Mouse (Mus musculus) MN1 (cell line): ENCODE results near the gene Tbc1d14.

Experiments
- DNase-seq: peaks from one replicate; pipeline ENCODE4 v3.0.0-alpha.2; 2016; ENCODE audit warnings: low spot score

Tbc1d14 gene

DNA sequence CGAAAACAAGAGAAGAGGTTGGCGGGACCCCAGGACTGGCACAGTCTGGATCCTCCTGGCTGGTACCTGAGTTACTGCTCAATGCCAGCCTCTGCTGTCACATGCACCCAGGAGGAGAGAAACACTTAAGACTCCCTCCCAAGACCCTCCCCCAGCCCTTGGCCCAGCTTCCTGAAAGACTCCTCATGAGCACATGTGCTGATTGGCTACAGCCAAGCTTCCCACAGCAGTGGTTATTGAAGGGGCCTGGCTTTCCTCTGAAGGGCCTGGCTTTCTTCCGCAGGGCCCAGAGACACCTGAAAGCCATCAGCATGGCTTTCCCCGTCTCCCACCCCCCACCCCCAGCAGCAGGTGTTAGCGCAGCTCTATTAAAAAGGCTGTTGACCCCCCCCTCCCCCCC, at the start of gene Tbc1d14:
Tbc1d14 (minus strand) TSS at position 101 of the 400 bp plus-strand sequence.
- DNase-seq = no peak

DNA sequence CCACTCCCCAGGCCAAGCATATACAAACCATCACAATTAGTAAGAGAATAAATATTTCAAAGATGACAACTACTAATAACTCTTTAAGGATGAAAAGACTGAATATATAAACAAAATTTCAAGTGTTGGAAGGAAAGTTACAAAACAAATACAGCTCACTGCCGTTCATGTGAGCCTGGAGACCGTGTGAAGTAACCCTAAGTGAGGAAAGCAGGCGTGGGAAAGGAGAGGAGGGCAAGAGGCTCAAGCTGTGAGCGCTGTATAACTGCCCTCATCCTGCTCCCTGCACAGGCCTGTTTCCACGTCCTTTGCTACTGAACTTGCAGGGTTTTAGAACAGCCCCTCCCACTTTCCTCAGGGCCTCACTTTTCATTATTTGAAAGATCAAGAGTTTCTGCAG, 32.5 kb upstream of the Tbc1d14 start:
- no peak for DNase-seq

DNA sequence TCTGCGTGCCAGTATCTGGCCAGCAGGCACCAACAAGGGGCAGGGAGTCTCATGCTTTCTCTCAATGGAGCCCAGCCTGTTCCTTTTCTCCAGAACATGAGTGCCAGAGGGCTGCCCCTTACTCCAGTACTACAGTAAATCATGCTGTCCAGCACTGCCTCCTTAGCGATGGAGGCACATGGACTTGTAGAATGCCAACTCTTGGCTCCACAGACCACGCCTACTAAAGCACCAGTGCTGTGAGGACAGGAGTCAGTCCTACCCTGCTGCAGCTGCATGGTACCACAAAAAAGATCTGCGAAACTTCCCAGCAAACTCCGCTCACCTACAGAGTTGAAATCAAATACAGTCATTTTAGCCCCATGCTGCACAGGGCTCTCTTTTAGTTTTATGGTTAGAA, 30.6 kb upstream of the Tbc1d14 start:
- DNase-seq = no peak

DNA sequence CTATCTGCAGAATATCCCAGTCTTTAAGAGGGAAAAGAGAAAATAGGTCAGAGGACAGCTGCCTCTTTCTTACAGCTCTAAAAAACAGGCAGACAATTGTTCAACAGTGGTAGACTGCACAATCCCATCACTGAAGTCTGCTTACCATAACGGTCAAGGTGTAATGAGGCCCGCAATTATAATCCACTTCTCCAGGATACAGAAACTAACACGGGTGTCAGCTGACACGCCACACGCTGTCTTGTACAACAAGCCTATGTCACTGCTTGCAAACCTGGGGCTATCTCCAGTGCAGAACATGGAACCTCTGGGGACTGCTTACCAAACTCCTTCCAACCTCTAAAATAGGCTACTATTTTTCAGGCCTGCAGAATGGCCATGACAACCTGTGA, 28.0 kb upstream of the Tbc1d14 start:
- no peak for DNase-seq

DNA sequence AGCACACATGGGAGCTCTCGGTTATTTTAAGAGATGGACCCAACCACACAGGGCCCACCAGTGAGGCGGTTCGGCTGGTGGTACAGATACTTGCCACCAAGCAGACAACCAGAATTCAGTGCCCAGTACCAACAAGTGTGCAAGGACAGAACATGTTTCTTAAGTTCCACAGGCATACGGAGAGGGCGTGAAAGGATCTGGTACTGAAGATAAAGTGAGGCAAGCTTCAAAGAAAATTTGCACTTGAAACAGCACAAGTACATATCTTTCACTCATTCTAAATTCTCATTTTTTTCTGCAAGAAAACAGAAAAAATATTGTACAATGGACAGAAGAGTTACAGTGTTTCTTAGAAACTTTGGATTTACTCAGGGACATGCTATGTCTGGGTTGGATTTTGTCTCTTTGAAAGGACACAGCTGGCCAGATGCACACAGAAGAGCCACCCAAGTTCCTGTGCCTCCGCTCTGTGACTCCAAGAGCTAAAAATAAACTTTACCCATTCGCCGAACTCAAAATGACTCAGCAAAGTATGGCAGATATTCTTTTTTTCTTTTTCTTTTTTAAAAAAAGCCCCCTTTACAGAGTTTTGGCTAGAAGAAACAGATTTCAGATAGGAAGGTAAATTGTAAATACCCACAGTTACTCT, 27.5 kb upstream of the Tbc1d14 start:
- no peak for DNase-seq

DNA sequence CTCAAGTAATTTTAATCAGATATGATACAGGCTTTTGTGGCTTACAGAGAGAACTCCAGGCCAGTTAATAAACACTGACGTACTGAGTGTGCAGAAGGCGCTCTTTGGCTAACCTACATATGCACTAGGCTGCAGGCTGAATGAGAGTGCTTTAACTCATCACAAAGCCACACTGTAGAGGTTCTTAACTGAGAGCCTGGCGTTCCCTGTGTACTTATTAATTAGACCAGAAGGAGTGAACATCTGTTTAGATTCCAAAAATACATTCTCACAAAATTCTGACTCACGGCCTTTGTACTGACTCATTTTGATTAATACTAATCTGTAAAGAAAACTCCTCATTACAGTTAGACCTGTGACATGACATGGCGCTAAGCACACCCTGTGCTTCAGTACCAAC, 25.8 kb upstream of the Tbc1d14 start:
- no peak for DNase-seq

DNA sequence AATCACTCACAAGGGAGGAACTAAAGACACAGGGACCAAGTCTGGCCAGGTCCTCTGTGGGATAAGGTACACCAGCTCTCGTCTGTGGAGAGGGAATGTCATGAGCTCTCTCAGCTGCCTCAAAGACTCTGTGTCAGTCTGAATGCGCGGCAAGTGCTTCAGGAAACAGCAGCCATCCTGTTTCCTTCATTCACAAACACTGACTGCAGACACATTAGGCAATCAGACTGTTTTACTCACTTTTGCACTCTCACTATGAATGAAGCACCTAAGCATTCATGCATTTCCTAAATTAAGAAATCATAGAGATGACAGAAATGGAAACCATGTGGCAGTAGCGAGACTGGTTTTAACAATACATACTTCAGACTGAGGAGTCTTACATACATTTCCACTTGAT, 25.3 kb upstream of the Tbc1d14 start:
- no peak for DNase-seq

DNA sequence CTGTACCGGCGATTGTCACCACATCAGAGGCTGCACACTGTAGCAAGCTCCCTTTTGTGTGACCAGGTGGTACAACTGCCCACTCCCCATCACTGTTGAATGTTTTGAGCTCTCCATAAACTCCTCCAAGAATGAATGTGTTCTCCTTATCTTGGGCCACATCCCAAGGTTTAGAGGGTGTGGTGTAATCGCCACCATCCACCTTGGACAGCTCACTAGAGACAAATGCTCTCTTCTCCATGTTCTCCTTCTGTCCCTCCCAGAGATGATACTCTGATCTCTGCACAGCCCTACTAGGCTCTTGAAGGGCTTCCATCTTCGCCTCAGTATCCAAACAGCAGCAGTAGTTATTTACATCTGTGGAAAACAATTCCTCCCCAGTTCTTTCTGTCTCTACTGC, 21.0 kb upstream of the Tbc1d14 start:
- DNase-seq = no peak

DNA sequence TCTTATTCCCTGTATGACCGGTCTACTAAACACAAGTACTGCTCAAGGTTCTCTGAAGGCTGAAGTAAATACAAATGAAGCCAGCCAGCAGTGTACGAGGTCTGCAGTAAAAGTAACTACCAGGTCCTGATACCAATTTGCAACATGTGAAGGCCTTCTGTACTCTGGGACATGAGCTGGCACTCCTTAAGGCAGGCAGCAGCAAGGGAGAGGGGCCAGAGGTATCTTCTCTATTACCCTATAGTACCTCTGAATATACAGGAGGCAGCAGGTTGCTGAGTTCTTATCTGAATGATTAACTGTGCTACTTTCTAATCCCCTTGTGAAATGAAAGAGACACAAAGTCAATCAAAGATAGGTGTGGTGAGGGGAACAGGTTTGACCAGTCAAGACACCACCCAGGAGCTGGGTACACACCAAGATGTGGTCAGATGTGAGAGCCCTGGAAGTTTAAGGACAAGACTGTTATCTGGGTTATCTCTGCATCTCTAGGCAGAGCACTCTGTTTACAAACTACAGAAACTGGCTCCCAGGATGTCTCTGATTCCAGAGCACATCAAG, 15.9 kb upstream of the Tbc1d14 start:
- DNase-seq = no peak

DNA sequence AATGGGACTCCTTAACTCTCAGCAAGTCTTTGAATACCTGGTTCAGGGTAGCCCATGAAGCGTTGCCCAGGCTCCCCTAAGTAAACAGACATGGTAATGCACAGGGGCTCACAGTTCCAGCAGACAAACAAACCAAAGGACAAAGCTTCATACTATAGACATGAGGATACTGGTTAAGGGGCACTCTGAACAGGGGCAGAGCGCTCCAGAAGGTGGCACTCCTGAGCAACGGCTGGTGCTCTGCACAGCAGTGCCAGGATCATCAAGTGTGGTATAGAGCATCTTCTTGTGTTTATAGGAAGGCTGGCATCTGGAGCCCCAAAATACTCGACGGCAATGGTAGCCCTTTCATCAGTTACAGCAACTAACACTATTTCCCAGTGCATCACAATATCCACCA, 10.0 kb upstream of the Tbc1d14 start:
- peak; percentile 56 for DNase-seq

DNA sequence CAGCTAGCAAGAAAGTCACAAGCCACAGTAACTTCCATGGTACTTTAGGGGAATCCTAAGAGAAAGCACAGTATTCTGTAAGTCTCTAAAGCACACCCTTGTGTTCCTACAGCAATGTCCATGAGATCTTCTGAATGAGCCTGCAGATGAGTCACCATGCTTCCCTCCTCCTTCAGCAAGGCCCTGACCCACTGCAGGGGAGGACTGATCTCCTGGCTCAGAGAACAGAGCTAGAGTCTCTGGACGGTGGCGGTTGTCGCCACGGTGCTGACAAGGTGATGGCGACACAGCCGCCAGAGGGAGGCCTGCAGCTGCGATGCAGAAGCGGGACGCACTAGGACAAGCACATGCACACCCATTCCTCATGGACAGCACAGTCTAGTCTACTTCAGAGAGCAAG, 9.0 kb upstream of the Tbc1d14 start:
- peak; percentile 18 for DNase-seq

DNA sequence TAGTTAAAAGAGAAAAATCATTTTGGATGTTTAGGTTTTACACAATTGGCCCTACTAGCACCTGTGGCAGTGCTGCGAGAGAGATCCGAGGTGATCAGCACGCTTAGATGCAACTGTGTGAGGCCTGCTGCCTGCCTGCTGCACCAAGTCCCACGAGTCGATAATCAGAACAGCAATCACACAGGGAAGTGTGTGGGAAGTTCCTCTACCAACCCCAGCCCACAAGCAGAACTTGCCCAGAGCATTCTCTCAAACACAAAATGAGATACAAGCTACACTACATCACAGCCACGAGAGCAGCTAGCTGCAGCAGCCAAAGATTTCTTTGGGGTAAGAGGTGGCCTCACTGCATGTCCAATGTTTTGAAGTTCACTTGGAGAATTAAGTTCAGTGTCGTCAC, 8.4 kb upstream of the Tbc1d14 start:
- DNase-seq = no peak

DNA sequence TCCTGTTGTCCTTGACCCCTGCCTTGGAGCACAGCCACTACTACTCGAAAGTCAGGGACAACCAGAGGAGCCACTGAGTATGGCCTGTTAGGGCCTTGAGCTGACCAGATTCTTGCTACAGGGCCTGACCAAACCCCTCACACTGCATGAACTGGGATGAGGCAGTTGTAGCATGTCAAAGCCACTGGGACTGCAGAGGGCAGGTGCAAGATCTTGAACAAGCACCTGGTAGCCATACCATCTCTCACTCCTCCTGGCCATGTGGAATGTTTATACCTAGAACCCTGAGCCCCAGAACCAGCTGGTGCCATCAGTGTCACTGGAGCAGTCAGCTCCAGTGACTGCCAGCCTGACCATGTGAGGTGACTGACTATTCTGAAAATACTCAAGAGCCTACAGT, 5.8 kb upstream of the Tbc1d14 start:
- no peak for DNase-seq

DNA sequence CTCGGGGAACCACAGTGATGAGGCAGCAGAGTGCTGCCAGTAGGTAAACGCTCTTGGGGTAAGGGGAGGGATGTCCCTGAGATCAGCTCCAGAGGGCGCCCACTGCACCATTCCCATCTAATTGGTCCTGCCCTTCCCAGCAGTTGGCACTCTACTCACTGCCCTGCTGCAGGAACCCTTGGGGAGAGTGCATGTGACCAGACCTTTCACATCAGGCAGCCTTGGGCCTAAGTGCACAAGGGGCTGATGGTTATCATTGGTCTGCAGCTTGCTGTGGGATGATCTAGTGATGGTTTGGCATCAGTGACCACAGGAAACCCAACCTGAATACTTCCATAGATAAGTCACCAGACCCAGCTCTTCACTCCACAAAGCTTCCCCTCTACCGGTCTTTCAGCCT, 4.6 kb upstream of the Tbc1d14 start:
- DNase-seq = peak; percentile 68

DNA sequence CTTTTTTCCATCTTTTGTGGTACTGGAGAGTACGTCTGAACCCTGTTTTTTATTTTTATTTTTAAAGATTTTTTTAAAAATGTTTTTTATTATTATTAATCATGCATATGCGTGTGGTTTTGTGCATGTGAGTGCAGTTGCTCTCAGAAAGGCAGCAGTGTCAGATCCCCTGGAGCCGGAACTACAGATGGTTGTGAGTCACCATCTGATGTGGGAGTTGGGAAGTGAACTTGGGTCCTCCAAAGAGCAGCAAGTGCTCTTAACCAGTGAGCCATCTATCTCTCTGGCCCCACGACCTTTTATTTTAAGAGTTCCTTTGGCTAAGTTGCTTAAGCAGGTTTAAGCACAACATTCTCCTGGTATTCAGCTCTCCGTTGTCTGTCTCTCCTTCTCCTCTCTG, 3.1 kb upstream of the Tbc1d14 start:
- DNase-seq = no peak

DNA sequence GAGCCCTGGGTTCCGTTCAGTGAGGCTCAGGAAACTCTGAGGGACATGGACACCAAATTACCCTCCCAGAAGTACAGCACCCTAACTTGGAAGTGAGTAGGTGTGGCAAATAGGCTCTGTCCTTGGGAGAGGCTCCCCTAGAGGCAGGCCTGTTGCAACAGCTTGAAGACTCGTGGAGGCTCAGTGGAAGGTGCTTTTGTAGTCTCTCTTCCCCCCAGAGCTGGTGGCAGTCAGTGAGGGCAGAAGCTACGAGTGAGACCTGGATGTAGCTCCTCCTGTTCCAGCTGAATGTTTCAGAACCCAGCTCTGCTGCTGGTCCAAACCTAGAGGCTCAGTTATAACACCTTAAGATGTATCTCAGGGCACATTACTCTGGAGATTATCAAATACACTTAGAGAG, 2.0 kb upstream of the Tbc1d14 start:
- no peak for DNase-seq

DNA sequence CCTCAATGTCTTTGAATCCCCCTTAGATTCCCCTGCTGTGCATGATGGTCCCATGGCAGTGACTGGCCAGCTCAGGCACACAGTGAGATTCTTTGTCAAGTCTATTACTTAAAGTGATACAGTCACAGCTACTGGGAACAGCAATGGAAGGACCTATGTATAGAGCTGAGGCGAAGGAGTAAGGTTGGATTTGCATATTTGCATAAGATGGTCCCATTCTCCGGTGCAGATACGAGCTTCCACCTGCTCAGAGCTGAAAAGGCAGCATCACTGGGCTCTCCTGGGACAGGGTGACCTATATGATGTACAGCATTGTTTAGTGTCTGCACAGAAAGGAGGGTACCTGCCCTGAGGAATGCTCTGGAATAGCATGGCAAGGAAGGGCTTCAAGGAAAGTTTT, 1.3 kb upstream of the Tbc1d14 start:
- DNase-seq = no peak

DNA sequence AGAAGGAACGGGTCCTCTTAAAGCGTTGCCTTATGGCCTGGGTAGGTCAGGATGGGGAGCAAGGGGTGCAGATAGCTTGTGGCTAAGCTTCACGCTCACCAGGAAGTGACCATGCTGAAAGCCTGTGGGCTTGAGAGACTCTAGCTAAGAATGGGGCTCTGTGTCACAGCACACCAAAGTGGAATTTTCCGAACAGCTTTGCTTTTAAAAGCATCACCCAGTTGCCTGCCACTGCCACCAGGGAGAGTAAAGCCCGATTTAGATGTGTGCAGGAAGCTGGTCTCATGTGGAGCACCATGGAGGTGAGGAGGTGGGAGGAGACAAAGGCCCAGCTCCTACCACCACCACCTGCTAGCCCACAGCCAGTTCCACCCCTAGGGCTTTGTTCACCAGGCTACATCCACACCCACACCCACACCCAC, 2.6 kb downstream of the Tbc1d14 start:
- DNase-seq = no peak

DNA sequence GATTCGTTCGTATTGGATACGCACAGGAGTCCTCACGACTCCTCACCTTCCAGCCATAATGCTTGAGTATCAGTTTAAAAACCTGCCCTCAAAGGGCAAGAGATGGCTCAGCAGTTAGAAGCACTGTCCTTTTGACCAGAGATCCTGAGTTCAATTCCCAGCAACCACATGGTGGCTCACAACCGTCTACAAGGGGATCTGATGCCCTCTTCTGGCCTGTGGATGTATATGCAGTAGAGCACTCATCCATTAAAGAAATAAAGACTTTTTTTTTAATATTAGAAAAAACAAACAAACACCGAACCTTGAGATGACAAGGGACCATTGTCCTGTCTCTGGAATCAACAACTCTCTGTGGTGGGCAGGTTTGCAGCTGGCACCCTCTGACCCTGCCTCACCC, 8.8 kb downstream of the Tbc1d14 start:
- DNase-seq = no peak

DNA sequence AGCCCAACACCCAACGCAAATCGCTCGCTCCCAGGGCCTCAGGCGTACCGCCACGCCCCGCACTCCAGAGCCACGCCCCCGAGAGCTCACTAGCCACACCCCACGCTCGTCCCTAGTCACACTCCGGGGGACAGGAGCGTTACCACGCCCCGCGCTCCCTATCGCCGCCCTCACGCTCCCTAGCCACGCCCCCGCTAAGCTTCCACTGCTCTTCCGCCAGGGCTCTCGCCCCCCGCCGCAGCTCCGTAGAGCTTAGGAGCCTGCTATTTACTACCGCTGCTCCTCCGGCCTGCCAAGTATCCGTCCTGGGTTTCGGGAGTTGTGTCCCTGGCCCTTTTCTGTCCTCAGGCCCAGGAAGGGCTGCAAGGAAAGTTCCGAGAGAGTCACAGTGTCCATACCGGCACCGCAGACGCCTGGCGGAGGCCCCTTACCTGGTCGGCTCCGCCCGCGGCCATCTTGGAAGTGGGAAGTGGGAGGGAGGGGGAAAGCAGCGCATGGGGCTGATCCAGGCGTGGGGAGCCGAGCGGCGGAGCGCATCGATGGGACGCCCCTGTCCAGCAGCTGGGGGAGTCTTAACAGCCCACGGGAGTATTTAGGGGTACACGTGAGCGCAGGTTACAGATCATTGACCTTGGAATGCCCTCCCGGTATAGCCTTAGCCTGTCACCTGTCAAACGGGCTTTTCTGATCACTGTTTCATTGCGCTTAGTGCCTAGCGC, 11.0 kb downstream of the Tbc1d14 start:
- DNase-seq = peak; percentile 99

DNA sequence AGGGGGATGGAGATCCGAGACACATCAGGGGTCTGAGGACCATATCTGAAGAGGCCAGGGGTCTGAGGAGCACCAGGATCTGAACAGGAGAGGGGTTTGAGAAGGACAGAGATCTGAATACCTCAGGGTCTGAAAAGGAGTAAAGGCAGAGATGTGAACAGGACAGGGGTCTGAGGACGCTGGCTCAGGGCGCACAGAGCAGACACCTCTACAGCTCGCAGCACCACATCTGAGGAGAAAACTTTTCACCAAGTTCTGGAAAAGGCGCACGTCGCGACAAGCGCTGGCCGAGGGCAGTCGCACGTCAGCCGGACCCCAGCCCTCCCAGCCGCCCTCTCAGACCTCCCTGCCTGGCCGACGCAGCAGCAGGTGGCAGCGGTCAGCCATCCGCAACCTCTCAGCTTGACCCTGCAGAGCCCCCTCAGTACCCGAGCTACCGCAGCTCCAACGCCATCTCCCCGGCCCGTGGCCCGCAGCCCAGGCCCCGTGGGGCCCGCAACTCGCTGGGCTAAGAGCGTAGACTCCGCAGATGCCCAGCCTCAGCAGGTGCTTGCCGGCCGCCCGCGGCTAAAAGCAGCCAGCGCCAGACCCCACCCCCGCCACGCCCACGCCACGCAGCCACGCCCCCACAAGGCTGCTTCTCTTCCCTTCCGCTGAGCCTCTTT, 11.7 kb downstream of the Tbc1d14 start:
- no peak for DNase-seq

DNA sequence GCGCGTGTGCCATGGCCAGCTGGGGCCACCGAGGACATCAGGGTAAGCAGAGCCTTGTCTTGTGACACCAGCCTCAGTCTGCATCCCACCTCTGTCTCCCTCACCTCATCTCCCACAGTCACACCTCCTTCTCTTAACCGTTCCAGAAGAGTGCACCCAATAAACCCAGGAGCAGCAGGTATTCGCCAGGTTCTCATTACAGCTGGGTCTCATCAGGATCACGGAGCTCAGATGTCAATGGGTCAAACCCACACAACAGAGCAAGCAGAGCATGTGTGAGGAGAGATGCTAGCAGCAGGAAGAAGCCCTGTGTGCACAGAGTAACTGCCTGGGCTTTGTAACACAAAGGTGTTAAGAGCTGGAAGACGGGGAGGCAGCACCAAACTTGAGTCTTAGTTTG, 13.1 kb downstream of the Tbc1d14 start:
- no peak for DNase-seq

DNA sequence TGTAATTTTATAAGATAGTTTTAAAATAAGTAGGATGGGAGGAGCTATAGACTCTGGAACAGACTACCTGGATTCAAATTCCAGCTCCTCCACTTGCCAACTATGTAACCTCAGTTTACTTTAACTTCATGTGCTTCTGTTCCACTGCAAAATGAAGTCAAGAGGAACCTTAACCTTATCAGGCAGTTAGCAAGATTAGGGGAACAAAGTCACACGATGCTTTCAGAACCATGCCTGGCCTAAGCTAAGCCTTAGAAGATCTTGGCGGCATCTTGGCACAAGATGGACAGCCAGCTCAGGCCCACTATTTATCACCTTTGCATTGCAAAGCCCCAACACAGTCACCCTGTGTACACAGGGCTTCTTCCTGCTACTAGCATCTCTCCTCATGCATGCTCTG, 14.1 kb downstream of the Tbc1d14 start:
- DNase-seq = no peak
